10 mouse cellular contexts compared by ENCODE assay signal in the genomic region with DNA sequence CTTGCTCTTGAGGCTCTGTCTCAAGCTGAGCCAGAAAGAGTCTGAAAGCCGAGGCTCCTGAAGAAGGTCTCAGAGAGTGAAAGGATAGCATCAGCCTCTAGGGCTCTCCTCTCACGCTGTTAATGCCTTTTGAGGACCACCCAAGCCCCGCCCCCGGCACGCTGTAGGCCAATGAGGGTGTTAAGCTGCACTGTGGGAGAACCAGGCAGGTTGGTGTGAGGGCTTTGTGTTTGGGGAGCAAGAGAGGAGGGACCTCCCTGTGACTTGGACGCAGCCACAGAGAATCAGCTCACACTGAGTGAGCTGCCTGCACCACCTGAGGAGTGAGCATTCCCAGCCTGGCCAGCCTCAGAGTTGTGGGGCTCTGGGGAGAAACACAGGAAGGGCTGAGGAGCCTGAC. TPM values are rescaled to one million over a fixed set of nuclear protein-coding genes. Genes with fewer than 3 reads are reported as not detected.
DNase-seq lines count a peak whose midpoint lies in the region; ATAC-seq lines count a peak whose summit lies in the region.
"Had no signal": no experiment of that assay in that cellular context is flagged by ENCODE, and none has a peak within 500 bp of the region (broad histone marks: within the 10 kb centered on the region; RNA-seq: fewer than 3 reads in every experiment).

A gene (minus strand): TSS at position 94 of the 400 bp plus-strand sequence.

- H3K9ac ChIP-seq in forebrain, embryonic 12.5 days: no peak within 1 kb of the TSS
- H3K9ac ChIP-seq: heart, embryonic 15.5 days; liver, embryonic 13.5 days had no signal

- no peak within 1 kb of the TSS for H3K27ac ChIP-seq in forebrain, embryonic 12.5 days
- H3K27ac ChIP-seq in midbrain, embryonic 10.5 days (replicated peaks): peak within 1 kb of the TSS; percentile 64
- H3K27ac ChIP-seq: heart, embryonic 15.5 days; liver, embryonic 13.5 days had no signal

- H3K27me3 ChIP-seq in forebrain, embryonic 12.5 days: peaks cover 6% of the 10 kb centered on the region; the same call in 1 of the 2 replicates
- no peaks in the 10 kb centered on the region for H3K27me3 ChIP-seq in midbrain, embryonic 10.5 days (ENCODE audit: low read depth, poor library complexity, severe bottlenecking)
- H3K27me3 ChIP-seq: heart, embryonic 15.5 days; liver, embryonic 13.5 days had no signal

- DNase-seq in ovary, postnatal 36 days (ENCODE audit: low spot score): peak; percentile 5
- no peak for DNase-seq in ovary, postnatal 10 days (ENCODE audit: low spot score)
- DNase-seq in midbrain, embryonic 10.5 days (ENCODE audit: low spot score): peak; percentile 40
- no peak for DNase-seq in adrenal gland, postnatal 25 days
- no peak for DNase-seq in gastrocnemius, postnatal 14 days
- no peak for DNase-seq in adrenal gland, adult (ENCODE audit: inconsistent age in 2 of 2, low spot score in 1 of 2)
- DNase-seq: liver, embryonic 13.5 days had no signal

- H3K9me3 ChIP-seq in forebrain, embryonic 12.5 days: no peaks in the 10 kb centered on the region
- H3K9me3 ChIP-seq in midbrain, embryonic 10.5 days (replicated peaks): no peaks in the 10 kb centered on the region
- H3K9me3 ChIP-seq: heart, embryonic 15.5 days; liver, embryonic 13.5 days had no signal

- peak; percentile 65; the same call in 1 of the 2 replicates for ATAC-seq in forebrain, embryonic 12.5 days (ENCODE audit: low FRiP score)

- intact Hi-C loops in gastrocnemius, postnatal 14 days (cut with DNase I; ENCODE audit: low total_unique reads): no loop called here

- H3K4me3 ChIP-seq in forebrain, embryonic 12.5 days (replicated peaks): no peak within 1 kb of the TSS
- peak within 1 kb of the TSS; percentile 23; the same call in 1 of the 2 replicates for H3K4me3 ChIP-seq in midbrain, embryonic 10.5 days
- H3K4me3 ChIP-seq: heart, embryonic 15.5 days; liver, embryonic 13.5 days had no signal

- peak within 1 kb of the TSS; percentile 22 for H3K4me2 ChIP-seq in forebrain, embryonic 12.5 days
- H3K4me2 ChIP-seq: heart, embryonic 15.5 days; liver, embryonic 13.5 days had no signal

- H3K36me3 ChIP-seq in forebrain, embryonic 12.5 days (replicated peaks): no peaks in the 10 kb centered on the region
- H3K36me3 ChIP-seq in midbrain, embryonic 10.5 days: no peaks in the 10 kb centered on the region
- H3K36me3 ChIP-seq: heart, embryonic 15.5 days; liver, embryonic 13.5 days had no signal

- H3K4me1 ChIP-seq in forebrain, embryonic 12.5 days: peaks cover 6% of the 10 kb centered on the region
- H3K4me1 ChIP-seq in midbrain, embryonic 10.5 days: peaks cover 8% of the 10 kb centered on the region
- H3K4me1 ChIP-seq: heart, embryonic 15.5 days; liver, embryonic 13.5 days had no signal

- 1% methylated on average over 6 of the region's 6 CpGs for WGBS in forebrain, embryonic 12.5 days
- 2% methylated on average over 6 of the region's 6 CpGs for WGBS in midbrain, embryonic 10.5 days

RNA-seq across cellular contexts. Expression of the gene that starts here (rescaled TPM):
- 0.08 TPM in 1 of 2 replicates, not detected in the other for polyA plus RNA-seq in forebrain, embryonic 12.5 days (2016; fragmentation: Nextera tagmentation; extraction: Ambion mirVana)
- not detected in 2 replicates for polyA plus RNA-seq in midbrain, embryonic 10.5 days (2016; fragmentation: Nextera tagmentation; extraction: Ambion mirVana)
- not detected in 2 replicates for total RNA-seq in adrenal gland, postnatal 25 days (2021)
- not detected for total RNA-seq in gastrocnemius, postnatal 14 days (2021)
- total RNA-seq: layer of hippocampus, adult 18-20 months had no signal
- polyA plus RNA-seq: heart, embryonic 15.5 days; liver, embryonic 13.5 days had no signal

Comparison
In these comparisons a context has a peak if more than half of its experiments do, and no peak if none do; other contexts are left out.
1. Peak in ATAC-seq and H3K4me2 ChIP-seq in forebrain, embryonic 12.5 days; RNA of the gene not detected or under 1 TPM.
2. Peak in DNase-seq, H3K4me3 ChIP-seq and H3K27ac ChIP-seq in midbrain, embryonic 10.5 days; RNA of the gene not detected or under 1 TPM.